Mouse (Mus musculus): ENCODE results near the gene Scamp3.

Gene Scamp3

GRCm38 (mm10) chr3:89227307-89228179, 50.3 kb downstream of the Scamp3 start:
- in situ Hi-C loops (cut with MboI): no loop called here

- in situ Hi-C loops (cut with MboI): no loop called here
These were observed 50.9 kb downstream of the Scamp3 start for GRCm38 (mm10) chr3:89228180-89228549.

- in situ Hi-C loops (cut with MboI): no loop called here
These were observed 51.6 kb downstream of the Scamp3 start, which contains the start of gene Muc1 for GRCm38 (mm10) chr3:89228836-89229235. Gene Muc1, plus strand, starts transcription at chr3:89229057.

GRCm38 (mm10) chr3:89229276-89229675, 52.0 kb downstream of the Scamp3 start:
- in situ Hi-C loops (cut with MboI): no loop called here

GRCm38 (mm10) chr3:89230561-89230960, 53.3 kb downstream of the Scamp3 start:
- in situ Hi-C loops (cut with MboI): no loop called here

- in situ Hi-C loops (cut with MboI): no loop called here
These were observed 54.1 kb downstream of the Scamp3 start for GRCm38 (mm10) chr3:89231345-89231744.

DNA sequence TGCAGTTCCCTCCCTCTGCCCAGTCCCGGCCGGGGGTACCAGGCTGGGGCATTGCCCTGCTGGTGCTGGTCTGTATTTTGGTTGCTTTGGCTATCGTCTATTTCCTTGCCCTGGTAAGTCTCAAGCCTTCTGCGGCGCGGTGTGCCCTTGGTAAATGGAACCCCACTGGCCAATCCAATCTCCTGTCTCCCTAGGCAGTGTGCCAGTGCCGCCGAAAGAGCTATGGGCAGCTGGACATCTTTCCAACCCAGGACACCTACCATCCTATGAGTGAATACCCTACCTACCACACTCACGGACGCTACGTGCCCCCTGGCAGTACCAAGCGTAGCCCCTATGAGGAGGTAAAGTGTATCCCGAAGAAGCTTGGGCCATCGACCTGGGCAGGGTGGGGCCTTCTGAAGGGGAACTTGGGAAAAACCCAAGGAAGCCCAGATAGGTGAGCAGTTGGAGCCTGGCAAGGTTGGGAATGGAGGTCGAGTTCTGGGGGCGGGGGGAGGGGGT, 54.6 kb downstream of the Scamp3 start:
- in situ Hi-C loops (cut with MboI): no loop called here
